Mouse (Mus musculus) heart, adult 2 months (tissue): ENCODE results near the gene Mfsd4b1.

ENCODE experiments used
- EP300 ChIP-seq: fragments of 200-500 bp; IDR thresholded peaks from 2 replicates; pipeline ENCODE4 v1.6.1; 2011; ENCODE audit warnings: low read depth, low read length, control low read depth; ENCODE audit not compliant: insufficient read depth
- POLR2A ChIP-seq: fragments of 200-500 bp; IDR thresholded peaks from 2 replicates; pipeline ENCODE4 v1.6.1; 2011; ENCODE audit warnings: mild to moderate bottlenecking, low read depth, low read length, control low read depth; ENCODE audit not compliant: insufficient read depth

GRCm38 (mm10) chr10:40067071-40067470, 42.0 kb upstream of the Mfsd4b1 start:
- TF ChIP-seq EP300: no peak
- TF ChIP-seq POLR2A: no peak
